Mouse (Mus musculus) adrenal gland, postnatal 10 days (tissue): ENCODE data around the gene Gm38392. TPM values are rescaled to one million over a fixed set of nuclear protein-coding genes. Genes with fewer than 3 reads are reported as not detected.
A peak's percentile ranks its signal among the peaks of the same experiment; 100 is the strongest.
"Not testable (repeated sequence)": the region's sequence is repeated elsewhere in the genome, so short reads cannot be mapped to it uniquely, and the experiment has no call there.

Experiments
- DNase-seq: peaks from one replicate; pipeline ENCODE4 v3.0.0; 2021; ENCODE audit warnings: mixed read lengths
- total RNA-seq, 2 experiments: library from RNA; stranded (reverse); gene quantifications; 2 replicates each; pipeline ENCODE4 v1.2.3; 2021

Gm38392 gene
- total RNA-seq, 2 experiments from 2014 or later: 1.1 to 1.3 TPM

DNA sequence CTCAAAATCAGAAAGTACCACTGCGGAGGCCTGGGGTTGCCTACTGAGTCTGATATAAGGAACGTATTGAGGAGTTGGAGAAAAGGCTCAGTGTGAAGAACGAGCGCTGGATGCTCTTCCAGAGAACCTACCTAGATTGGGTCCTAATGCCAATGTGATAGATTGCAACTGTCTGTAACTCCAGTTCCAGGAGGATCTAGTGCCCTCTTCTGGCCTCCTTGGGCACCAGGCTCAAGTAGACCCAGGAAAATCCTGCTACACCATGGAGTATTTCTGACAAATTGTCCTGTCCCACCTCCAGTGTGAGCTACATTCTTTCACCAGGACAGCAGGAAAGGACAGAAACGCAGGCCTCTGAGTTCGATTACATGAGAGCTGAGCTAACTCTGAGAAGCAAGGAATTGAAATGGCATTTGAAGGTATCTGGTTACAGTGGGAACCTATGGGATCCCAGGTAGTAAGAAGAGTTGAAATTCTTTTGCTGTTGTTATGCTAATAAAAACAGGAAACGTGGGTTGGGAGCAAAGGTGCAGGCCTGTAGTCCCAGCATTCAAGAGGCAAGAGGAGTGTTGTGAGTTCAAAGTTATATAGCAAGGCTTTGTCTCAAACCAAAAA, 10.4 kb downstream of the Gm38392 start:
- peak; percentile 64 for DNase-seq

DNA sequence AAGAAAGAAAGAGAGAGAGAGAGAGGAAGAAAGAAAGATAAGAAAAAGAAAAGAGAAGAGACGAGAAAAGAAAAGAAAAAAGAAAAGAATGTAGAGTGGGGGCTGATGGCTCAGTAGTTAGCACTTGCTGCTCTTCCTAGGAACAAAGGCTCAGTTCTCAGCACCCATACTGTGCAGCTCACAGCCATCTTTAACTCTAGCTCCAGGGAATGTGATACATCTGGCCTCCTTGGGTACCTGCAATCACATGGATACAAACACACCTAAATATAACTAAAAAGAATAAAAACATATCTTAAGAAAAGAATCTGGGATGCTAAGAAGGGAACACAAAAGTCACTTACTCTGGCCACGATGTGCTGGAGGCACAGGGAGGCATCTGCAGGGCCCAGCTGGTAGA, 10.9 kb downstream of the Gm38392 start:
- no peak for DNase-seq

DNA sequence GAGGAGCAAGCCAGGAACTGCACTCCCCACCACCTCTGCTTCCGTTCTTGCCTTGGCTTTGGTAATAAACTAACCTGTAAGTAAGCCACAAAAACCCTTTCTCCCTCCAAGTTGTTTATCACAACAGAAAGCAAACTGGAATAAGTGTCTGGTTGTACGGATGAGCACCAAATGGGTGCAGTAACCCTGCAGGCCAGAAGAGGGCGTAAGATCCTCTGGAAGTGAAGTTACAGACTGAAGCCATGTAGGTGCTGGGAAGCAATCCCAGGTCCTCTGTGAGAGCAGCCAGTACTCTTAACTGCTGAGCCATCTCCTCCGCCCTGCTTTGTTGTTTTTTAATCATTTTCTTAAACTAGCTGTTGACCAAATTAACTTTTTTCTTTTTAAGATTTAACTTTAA, 13.0 kb downstream of the Gm38392 start:
- DNase-seq: no peak

DNA sequence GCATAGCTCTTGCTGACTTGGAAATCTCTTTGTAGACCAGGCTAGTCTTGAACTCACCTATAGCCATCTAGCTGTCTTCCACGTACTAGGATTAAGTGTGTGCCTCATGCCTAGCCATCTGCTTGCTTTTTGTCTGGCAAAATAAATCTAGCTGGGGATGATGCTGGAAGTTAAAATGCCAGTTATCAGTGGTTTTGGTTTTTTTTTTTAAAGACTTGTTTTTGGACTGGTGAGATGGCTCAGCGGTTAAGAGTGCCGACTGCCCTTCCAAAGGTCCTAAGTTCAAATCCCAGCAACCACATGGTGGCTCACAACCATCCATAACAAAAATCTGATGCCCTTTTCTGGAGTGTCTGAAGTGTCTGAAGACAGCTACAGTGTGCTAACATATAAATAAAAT, 15.2 kb downstream of the Gm38392 start:
- no peak for DNase-seq

DNA sequence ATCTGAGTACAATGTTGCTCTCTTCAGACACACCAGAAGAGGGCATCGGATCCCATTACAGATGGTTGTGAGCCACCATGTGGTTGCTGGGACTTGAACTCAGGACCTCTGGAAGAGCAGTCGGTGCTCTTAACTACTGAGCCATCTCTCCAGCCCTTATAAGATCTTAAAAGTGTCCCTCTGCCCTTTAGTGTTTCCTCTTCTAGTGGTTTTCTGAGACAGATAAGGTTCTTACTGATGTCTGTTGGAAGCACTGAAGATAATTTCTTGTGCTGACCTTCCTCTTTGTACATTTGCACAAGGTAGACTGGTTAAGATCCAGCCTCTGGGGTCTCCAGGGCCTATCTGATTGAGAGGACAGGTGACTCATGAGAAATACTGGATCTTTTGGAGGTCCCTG, 15.7 kb downstream of the Gm38392 start:
- DNase-seq: not testable (repeated sequence)

DNA sequence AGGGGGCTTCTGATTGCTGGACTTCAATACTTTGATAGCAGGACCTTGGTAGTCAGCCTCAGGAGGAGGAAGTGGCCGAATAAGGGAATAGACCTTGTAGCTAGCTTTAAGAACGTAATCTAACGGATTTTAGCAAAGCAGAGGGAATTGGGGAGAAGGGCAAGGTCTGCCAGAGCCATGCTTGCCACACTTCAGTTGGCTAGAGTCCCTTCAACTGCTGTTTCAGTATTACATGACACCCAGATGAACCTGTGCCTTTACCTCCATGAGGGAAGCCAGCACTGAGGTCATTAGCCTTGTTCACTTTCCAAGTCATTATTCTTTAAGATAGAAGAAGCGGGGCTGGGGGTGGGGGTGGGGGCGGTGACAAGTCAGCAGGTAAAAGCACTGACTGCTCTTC, 18.0 kb downstream of the Gm38392 start:
- DNase-seq: peak; percentile 26

DNA sequence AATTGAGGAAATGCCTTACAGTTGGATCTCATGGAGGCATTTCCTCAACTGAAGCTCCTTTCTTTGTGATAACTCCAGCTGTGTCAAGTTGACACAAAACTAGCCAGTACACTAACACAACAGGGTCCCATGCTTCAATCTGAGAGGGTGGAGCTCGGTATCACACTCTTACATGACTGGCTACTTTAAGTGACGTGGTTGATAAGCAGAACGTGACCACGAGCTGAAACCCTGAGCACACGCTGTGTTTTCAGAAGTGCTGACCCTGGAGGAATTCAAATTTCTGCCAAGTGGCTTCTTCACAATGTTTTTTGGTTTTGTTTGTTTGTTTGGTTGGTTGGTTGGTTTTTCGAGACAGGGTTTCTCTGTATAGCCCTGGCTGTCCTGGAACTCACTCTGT, 19.0 kb downstream of the Gm38392 start:
- not testable (repeated sequence) for DNase-seq

DNA sequence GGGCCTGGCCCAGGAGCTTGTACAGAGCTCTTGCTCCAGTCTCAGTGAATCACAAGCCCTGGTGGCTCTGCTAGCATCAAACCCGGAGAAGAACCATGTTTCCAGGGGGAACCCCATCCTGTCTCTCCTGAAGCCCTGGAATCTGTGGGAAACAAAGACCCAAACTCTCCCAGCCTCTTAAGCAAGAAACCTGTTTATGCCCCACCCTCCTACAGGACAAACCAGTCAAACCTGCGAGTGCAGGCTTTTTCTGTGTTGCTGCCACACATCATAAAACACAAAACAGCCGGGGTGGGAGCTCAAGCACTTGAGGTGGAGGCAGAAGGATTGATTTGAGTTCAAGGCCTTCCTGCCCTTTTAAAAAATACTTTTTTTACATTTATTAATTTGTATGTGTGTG, 24.7 kb downstream of the Gm38392 start:
- no peak for DNase-seq

DNA sequence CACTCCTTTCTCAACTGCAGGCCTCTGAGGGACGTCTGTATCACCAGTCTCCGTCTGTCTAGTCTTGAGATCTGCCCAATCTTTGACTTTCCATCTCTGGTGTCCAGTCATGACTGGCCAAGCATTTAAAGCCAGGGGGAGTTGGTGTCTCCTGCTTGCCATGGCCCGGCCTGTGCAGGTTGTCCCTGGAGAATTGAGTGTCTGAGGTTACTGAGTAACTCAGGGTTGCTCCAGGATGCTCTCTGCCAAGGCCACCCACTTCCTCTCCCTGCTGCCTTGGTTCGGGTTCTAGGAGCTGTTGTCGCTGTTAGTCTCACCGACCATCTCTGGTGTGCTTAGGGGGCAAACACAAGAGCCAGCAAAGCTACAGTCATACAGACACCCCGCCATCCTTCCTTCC, 30.6 kb downstream of the Gm38392 start:
- DNase-seq: no peak

DNA sequence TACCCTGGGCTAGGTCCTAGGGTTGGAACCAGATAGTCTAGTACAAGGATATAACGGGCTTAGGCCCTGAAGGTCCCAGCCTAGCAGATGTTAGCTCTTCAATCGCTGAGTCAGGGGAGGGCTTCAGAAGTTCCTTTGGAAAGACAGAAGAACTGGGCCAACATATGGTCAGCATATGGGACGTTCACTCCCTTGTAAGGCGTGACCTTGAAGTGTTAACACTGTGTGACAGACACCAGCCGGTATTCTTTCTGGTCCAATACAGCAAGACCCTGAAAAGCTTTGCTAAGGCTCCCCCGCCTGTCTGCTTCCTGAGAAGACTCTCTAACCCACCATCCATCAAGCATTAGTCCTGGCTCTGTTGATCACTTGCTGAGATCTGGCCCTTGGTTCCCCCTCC, 31.1 kb downstream of the Gm38392 start:
- no peak for DNase-seq

DNA sequence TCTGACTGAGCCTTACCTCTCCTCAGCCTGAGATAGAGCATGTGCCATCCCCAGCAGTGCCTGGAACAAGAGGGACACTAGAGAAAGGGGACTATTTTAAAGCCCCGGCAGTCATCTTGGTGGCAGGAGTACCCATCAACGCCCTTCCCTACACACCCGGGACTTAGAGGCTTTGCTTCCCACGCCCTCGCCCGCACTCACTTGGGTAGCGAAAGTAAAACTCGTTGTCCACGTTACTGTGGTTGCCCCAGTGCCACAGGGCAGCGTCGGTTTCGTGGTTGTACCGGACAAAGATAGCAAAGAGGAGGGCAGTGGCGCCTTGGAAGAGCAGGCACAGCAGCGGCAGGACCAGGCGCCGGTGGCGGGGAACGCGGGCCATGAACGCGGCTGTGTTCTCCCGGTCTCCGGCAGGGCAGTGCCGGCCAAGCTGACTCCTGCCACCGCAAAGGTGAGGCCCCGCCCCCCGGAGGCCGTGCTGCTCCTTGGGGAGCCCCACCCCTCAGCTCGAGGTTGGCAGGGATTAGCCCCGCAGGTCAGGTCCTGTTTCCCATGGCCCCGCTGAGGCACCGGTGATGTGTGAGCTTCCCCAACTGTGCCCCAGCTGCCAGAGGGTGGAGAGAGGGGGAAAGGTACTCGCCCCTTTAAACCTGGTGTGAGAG, 32.6 kb downstream of the Gm38392 start, which contains the start of gene Rhbg:
Gene Rhbg (minus strand): TSS at position 442 of the 659 bp plus-strand sequence.
- DNase-seq: peak; percentile 72

DNA sequence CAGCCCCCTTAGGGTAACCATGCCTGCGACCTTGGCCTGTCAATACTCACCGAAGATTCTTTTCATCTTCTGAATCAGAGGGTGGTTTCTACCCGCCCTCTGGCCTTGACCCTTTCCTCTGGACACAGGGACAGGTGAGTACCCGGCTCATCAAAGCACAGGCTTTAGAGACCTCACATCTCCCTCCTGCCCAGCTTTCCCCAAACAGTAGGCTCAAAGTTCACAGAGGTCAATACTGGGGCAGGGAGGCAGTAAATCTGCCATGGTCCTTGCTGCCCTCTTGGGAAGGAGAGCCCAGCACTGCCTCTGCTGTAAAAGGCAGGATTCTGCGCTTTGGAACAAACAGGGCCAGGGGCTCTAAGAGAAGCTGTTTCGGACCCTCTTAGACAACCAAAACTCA, 34.3 kb downstream of the Gm38392 start:
- no peak for DNase-seq

DNA sequence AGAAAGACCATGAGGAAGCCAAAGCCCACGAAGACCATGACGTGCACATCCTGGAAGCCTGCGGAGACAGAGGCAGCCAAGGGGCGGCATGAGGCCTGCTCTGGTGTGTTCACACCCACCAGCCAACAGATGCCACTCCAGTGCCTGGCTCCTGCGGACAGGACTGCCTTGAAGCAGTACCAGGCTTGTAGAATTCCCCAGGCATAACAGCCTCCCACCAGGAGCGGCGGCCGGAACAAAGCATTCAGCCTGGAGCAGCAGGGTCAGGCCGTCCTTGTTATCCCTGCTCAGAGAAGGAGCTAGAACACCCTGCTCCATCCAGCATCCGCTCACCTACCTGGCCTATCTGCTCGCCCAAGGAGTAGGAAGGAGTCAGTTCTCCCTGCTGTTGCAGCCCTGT, 38.6 kb downstream of the Gm38392 start:
- DNase-seq: no peak

DNA sequence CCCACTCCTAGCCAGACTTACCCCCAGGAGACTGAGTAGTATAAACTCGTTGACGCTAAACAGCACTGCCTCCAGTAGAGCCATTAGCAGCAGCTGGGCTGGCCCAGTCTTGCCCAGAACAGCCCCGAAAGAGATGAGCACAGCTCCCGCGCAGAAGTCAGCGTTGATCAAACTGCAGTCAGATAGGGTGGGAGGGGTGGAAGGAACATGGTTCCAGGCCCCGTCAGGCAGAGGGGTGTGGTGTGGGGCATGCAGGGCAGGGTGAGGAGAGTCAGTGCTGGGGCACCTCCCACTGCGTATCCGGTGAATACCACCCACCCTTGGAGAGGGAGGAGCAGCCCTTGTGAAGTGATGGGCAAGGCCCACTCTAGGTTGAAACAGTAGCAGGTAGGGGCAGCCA, 39.3 kb downstream of the Gm38392 start:
- DNase-seq: no peak

DNA sequence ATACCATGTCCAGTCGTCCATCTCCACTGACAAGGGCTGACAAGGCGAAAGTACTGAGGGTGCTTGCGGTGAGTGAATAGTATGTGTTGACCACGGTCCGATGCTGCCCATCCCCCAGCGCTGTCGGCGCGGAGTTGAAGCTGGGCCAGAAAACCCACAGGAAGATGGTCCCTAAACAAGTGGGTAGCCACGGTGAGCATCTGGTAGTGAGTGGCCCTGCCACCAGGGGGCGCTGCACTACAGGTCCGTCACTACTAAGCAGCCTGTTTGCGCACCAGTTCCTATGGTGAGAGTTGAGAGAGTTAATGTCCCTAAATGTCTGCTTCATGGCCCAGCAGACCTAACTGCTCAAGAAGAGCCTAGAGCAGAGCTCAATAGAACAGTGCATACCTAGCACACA, 41.2 kb downstream of the Gm38392 start:
- peak; percentile 86 for DNase-seq

DNA sequence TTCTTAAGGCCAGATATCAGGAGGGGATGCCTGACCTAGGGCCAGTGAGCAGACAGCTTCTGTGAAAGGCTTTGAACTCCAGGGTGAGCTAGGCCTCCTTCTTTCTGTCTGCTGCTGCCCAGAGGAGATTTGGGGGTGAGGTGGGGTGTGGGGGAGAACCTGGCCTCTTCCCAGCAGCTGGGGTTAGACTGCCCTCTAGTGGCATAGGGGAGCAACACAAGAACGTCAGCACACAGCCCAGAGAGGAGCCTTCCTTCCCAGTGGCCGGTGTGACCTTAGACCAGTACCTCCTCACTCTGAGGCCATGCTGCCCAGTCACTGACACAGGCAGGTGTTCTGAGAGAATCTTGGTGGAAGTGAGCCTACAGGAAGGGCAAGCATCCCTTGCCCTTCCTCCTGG, 42.9 kb downstream of the Gm38392 start:
- DNase-seq: peak; percentile 66

DNA sequence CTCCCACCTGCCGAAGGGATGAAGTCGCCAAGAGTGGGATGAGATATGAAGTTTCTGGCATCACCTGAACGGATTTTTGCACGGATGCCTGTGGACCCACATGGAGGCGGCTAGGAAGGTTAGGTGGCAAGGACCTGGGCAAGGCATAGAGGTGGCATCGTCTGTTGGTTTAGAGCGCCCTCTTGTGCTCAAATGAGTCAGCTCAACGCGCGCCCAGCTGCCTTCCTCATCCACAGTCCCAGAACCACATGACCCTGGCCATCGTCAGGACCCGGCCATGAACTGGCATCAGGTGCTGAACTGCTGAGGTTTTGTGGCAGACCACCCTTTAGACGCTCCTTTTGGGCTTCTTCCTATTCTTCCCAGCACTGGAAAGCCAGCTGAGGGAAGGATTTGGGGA, 44.5 kb downstream of the Gm38392 start:
- DNase-seq: peak; percentile 87

DNA sequence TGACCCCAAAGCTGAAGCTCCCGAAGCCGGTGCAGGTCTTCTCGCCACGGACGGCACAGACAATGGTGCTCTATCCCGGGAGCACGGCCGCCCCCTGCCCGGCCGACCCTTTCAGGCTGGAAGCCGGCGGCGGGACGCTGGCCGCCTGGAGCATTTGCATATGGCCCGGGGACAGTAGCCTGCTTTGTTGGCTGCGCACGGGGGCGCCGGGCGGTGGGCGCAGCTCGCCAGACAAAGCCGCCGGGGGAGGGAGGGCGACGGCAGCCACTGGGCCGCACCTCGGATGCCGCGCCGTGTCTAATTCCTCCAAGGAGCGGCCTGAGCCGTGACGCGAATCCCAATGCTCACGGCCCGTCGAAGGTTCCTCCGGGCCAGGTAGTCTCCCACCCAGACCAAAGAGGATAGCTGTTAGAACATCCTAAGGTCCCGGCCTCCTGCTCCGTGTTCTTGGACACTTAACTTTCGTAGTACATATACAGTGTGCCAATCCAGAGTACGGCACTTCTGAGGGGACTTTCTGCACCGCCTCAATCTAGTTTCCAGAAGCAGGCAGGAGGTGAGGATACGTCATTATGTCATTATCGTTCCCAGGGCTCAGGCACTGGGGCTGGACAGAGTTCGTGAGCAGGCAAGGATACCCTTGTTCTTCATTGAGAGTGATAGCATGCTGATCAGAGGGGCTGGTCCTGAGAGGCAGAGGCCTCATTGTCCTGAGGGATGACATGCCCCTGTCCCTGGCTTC, 45.8 kb downstream of the Gm38392 start:
- DNase-seq: no peak

DNA sequence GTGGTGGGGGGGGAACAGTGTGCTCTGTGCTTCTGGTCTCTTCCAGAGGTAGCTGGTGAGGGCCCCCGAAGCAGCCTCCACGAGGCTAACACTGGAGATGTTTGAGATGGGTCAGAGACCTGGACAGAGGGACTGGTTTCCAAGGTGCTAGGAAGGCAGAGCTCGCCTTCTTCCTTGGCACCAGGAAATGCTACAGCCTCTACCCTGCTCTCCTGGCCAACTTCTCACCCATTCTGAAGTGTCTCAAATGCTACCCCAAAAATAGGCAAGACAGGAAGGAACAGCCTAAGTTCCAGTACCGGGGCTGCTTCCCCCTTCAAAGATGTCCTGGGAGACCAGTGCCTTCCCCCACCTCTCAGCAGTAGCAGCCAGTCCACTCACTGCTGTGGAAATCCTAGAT, 47.6 kb downstream of the Gm38392 start:
- DNase-seq: no peak

DNA sequence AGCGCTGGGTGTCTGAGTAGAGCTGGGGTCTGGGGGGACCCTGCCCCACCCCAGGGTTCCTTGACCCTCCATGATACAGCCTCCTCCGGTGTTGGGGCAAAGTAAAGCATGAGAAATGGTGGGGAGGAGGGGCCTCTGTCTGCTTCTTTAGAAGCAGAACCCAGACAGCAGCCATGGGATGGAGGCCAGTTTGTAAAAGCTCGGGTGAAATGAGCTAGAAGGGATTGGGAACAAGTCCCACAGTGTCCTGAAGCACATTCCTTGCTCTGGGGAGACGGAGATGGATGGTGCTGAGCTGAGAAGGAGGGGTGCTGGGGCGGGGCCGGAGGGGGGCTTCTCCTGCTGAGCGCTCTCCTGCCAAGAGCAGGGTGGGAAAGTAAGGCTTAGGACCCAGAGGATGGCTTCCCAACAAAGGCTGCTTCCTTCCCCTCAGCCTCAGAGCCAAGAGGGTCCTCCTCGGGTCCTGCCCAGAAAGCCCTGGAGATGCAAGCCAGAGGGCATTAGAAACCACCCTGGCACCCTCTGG, 48.1 kb downstream of the Gm38392 start:
- DNase-seq: no peak

DNA sequence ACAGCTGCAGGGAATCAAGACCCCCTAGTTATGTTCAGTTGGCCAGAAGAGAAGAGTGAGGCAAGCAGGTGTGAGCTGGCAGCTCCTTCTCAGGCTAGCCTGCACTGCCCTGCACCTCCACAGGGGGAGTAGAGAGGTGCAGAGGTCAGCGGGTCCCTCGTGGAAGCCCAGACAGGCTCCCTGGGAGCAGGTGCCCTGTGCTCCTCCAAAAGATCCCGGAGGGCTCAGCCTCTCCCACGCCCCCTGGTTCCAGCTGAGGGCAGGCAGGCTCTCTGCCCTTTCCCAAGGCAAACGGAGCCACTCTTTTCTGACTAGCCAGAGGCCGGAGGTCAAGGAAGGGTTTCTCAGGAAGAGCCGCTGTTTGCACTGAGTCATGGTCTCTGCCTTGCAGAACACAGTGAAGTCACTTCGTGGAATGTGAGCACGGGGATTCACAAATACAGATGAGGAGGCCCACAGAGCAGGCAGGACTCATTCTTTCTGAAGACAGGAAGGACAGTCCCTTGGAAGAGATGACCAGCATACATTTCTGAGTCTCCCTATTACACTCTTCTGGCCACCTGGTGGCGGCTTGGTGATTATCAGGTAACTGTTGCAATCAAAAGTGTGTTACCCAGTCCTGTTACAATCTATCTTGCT, 49.3 kb downstream of the Gm38392 start:
- DNase-seq: peak; percentile 48

DNA sequence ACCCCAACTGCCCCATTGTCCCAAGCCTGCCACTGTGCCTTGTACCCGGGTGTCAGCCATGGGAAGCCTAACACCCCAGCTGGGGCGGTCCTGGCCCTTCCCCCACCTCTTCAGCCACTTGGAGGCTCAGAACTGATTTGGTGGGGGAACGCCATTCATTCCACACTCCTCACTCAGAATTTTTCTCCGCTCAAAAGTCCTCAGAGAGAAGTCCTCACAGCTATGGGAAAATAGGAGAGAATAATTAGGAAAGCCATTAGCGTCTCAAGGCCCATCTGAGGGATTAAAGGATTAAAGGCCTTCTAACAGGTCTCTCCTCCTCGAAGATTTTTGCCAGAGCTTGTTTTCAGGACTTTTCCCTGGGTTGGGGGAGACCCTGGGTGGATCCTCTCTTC, 49.9 kb downstream of the Gm38392 start:
- DNase-seq: no peak

DNA sequence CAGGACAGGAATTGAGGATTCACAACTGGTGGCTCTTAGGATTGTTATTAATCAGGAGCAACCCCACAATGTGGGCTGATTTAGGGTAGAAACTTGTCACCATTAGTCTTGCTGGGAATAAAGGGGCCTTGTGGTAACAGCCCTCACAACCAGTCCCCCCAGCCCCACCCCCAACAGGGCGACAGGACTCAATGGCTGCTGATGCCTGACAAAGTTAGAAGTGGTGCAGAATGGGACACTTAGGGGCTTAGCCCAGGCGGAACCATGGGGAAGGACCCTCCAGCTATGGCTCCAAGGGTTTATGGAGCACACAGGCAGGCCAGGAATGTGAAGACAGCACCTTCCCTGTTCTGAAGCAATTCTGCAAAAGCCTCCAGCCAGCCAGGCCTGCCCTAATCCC, 51.4 kb downstream of the Gm38392 start:
- DNase-seq: no peak
